Mouse (Mus musculus) CD8-positive naive resting alpha-beta T cell, adult 57 days (primary cell): ENCODE data around the gene Snrnp40. TPM values are rescaled to one million over a fixed set of nuclear protein-coding genes. Genes with fewer than 3 reads are reported as not detected.

Source experiments
- total RNA-seq: library from RNA; stranded (reverse); gene quantifications from one replicate; pipeline ENCODE4 v1.2.4, GENCODE M21; 2023

Gene Snrnp40
- 67.8 TPM for total RNA-seq

DNA sequence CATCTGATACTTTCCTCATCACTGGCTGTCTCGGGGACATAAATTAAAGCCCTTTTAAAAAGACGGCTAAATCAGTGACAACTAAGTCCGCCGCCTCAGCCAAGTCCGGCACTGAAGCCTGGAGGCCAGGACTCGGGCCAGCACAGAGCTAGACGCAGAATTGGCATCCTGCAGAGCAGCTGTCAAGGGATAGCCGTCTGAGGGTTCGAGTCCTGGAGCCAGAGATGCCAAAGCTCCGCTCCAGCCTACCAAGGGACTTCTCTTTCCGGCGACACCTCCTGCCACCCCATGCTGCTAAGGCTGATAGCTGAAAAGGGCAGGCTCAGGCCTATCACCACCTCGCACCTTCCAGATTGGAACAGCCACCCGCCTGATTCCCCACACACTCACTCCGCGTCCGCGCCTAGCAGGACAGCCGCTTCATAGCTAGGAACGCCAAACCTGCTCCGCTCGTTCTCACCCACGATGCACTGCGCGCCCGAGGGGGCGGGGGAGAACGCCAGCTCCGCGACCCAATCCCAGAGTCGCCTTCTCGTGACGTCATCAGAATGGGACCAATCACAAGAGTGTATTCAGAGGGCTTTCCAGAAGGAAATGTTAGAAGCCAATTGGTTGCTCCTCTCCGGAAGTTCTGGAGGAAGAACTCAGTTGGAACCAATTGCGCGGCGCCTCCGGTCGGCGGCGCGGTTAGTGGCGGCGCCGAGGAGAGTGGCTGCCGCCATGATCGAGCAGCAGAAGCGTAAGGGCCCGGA is at the start of gene Snrnp40, which contains the start of gene Zcchc17:
Gene Snrnp40 (plus strand): TSS at position 647 of the 752 bp plus-strand sequence.
Gene Zcchc17 (minus strand): TSS at position 458 of the 752 bp plus-strand sequence.

Other genes with a start within 250 kb of the Snrnp40 start
- gene Hcrtr1, start 220.8 kb upstream of the Snrnp40 start, total RNA-seq, result not detected
- not detected for gene Tinagl1, start 185.0 kb upstream of the Snrnp40 start, total RNA-seq
- gene Gm853, start 137.7 kb upstream of the Snrnp40 start, total RNA-seq, result not detected
- not detected for gene Serinc2, start 80.9 kb upstream of the Snrnp40 start, total RNA-seq
- not detected for gene Fabp3, start 51.5 kb upstream of the Snrnp40 start, total RNA-seq
- not detected for gene Gm10570, start 51.5 kb upstream of the Snrnp40 start, total RNA-seq
- gene Zcchc17, start 189 bp upstream of the Snrnp40 start, total RNA-seq, result 25.7 TPM
- 0.86 TPM for gene Nkain1, start 214.0 kb downstream of the Snrnp40 start, total RNA-seq